Mouse (Mus musculus) stomach, postnatal 0 days (tissue): Measurements from ENCODE around the gene Pmm2. TPM values are rescaled to one million over a fixed set of nuclear protein-coding genes. Genes with fewer than 3 reads are reported as not detected.

Source experiments
- ATAC-seq: fragments of 200-750 bp; cut with Nextera tagmentation; 2 replicates; pipeline ENCODE4 v1.8.0; 2017; ENCODE audit not compliant: low FRiP score, low TSS enrichment
- DNase-seq: peaks from one replicate; pipeline ENCODE4 v3.0.0-alpha.2; 2016; ENCODE audit warnings: low spot score
- H3K27ac ChIP-seq: fragments of 300-500 bp; sonication (generic); replicated peaks from 2 replicates; pipeline ENCODE4 v1.5.1; 2014; ENCODE audit warnings: mild to moderate bottlenecking, control low read depth
- H3K27me3 ChIP-seq: fragments of 300-500 bp; sonication (generic); 2 replicates; pipeline ENCODE4 v1.6.1; 2014; ENCODE audit warnings: low read length; ENCODE audit not compliant: control insufficient read depth, insufficient read depth
- H3K36me3 ChIP-seq: fragments of 300-500 bp; sonication (generic); 2 replicates; pipeline ENCODE4 v1.6.1; 2014; ENCODE audit warnings: low read length, mixed read lengths; ENCODE audit not compliant: control insufficient read depth, insufficient read depth
- H3K4me1 ChIP-seq: fragments of 300-500 bp; sonication (generic); replicated peaks from 2 replicates; pipeline ENCODE4 v1.6.1; 2014; ENCODE audit warnings: antibody characterized with exemption; ENCODE audit not compliant: control insufficient read depth, insufficient read depth
- H3K4me2 ChIP-seq: fragments of 300-500 bp; sonication (generic); replicated peaks from 2 replicates; pipeline ENCODE4 v1.6.1; 2014; ENCODE audit warnings: low read depth, mild to moderate bottlenecking, control low read depth, moderate library complexity
- H3K4me3 ChIP-seq: fragments of 300-500 bp; sonication (generic); 2 replicates; pipeline ENCODE4 v1.5.1; 2014; ENCODE audit warnings: low read depth, low read length, control low read depth
- H3K9ac ChIP-seq: fragments of 300-500 bp; sonication (generic); 2 replicates; pipeline ENCODE4 v1.6.1; 2014; ENCODE audit warnings: mild to moderate bottlenecking, low read length, control low read depth, mixed read lengths
- H3K9me3 ChIP-seq: fragments of 300-500 bp; sonication (generic); 2 replicates; pipeline ENCODE4 v1.6.1; 2016; ENCODE audit warnings: low read length; ENCODE audit not compliant: control insufficient read depth
- CTCF ChIP-seq: IDR thresholded peaks from 2 replicates; pipeline ENCODE4 v1.5.1; 2016; ENCODE audit warnings: antibody characterized with exemption, low read depth, mild to moderate bottlenecking, moderate library complexity
- EP300 ChIP-seq: optimal IDR thresholded peaks from 2 replicates; pipeline ENCODE3; 2016; ENCODE audit warnings: antibody characterized with exemption
- WGBS: fragments of 180-500 bp; shearing (Covaris S2); extraction: QIAGEN DNeasy Blood & Tissue Kit; methylation state at CpG from one replicate; pipeline ENCODE4 v1.1.7; 2014; 5-methylcytosine and 5-hydroxymethylcytosine counted together
- polyA plus RNA-seq: library from polyadenylated mRNA; unstranded; fragments of >200 nt; fragmentation: Nextera tagmentation; extraction: Ambion mirVana; gene quantifications from 2 replicates; pipeline ENCODE4 v1.2.1, GENCODE M21; 2015

The Pmm2 gene
- polyA plus RNA-seq, 1 experiment from 2014 or later: 74.2 TPM

GRCm38 (mm10) chr16:8686121-8686870 lies 48.8 kb downstream of the Pmm2 start:
- DNase-seq (peak; percentile 77), ATAC-seq (peak; percentile 71)
- H3K9ac ChIP-seq: no peak overlapping the region; the same call in 1 of the 2 replicates
- peaks cover 9% of the 10 kb centered on the region; the same call in 1 of the 2 replicates for H3K36me3 ChIP-seq
- H3K9me3 ChIP-seq: no peaks in the 10 kb centered on the region
- no peaks in the 10 kb centered on the region for H3K27me3 ChIP-seq
- H3K27ac ChIP-seq: peak overlapping the region; percentile 18; the same call in 1 of the 2 replicates
- TF ChIP-seq EP300: no peak
- peak; percentile 95 for TF ChIP-seq CTCF
- H3K4me2 ChIP-seq: no peak overlapping the region
- WGBS: 60% methylated on average over 7 of the region's 7 CpGs
- no peak overlapping the region for H3K4me3 ChIP-seq
- H3K4me1 ChIP-seq: no peaks in the 10 kb centered on the region

- Histone ChIP-seq H3K9me3 (no peaks in the 10 kb centered on the region), H3K36me3 (peaks cover 15% of the 10 kb centered on the region), H3K9ac (no peak overlapping the region; the same call in 1 of the 2 replicates), H3K27ac (peak overlapping the region; percentile 18), H3K4me3 (no peak overlapping the region), H3K4me1 (no peaks in the 10 kb centered on the region), H3K4me2 (no peak overlapping the region), H3K27me3 (no peaks in the 10 kb centered on the region)
- ATAC-seq (peak; percentile 72), DNase-seq (peak; percentile 57)
- WGBS: 58% methylated on average over 11 of the region's 11 CpGs
- TF ChIP-seq CTCF (no peak), EP300 (no peak)
These were observed 49.5 kb downstream of the Pmm2 start for GRCm38 (mm10) chr16:8686871-8687535.

GRCm38 (mm10) chr16:8687559-8688112 lies 50.2 kb downstream of the Pmm2 start:
- Histone ChIP-seq H3K4me2 (no peak overlapping the region), H3K36me3 (peaks cover 17% of the 10 kb centered on the region), H3K4me3 (no peak overlapping the region), H3K9ac (no peak overlapping the region), H3K27ac (0 out of 2 replicates have a peak overlapping the region, but pooled peaks have one; percentile 13), H3K4me1 (no peaks in the 10 kb centered on the region), H3K27me3 (no peaks in the 10 kb centered on the region), H3K9me3 (no peaks in the 10 kb centered on the region)
- TF ChIP-seq EP300 (no peak), CTCF (no peak)
- ATAC-seq (no peak), DNase-seq (no peak)

- H3K9me3 ChIP-seq: no peaks in the 10 kb centered on the region
- WGBS: 87% methylated on average over 11 of the region's 11 CpGs
- ATAC-seq (no peak), DNase-seq (no peak)
- H3K4me1 ChIP-seq: no peaks in the 10 kb centered on the region
- H3K27me3 ChIP-seq: no peaks in the 10 kb centered on the region
- H3K36me3 ChIP-seq: peaks cover 31% of the 10 kb centered on the region
- H3K9ac ChIP-seq: no peak overlapping the region
- no peak overlapping the region for H3K4me2 ChIP-seq
- no peak for TF ChIP-seq EP300
- TF ChIP-seq CTCF: no peak
- no peak overlapping the region for H3K4me3 ChIP-seq
- no peak overlapping the region for H3K27ac ChIP-seq
These were observed 52.6 kb downstream of the Pmm2 start for GRCm38 (mm10) chr16:8689979-8690656.

GRCm38 (mm10) chr16:8691206-8691605 lies 53.7 kb downstream of the Pmm2 start:
- peaks cover 36% of the 10 kb centered on the region for H3K36me3 ChIP-seq
- no peak for ATAC-seq

More at GRCm38 (mm10) chr16:8691206-8691605, 53.7 kb downstream of the Pmm2 start:
- Histone ChIP-seq H3K9ac (no peak overlapping the region), H3K9me3 (no peaks in the 10 kb centered on the region), H3K4me3 (no peak overlapping the region), H3K27ac (no peak overlapping the region), H3K4me2 (no peak overlapping the region), H3K4me1 (no peaks in the 10 kb centered on the region), H3K27me3 (no peaks in the 10 kb centered on the region)
- WGBS: 87% methylated on average over 7 of the region's 7 CpGs
- no peak for TF ChIP-seq CTCF
- no peak for TF ChIP-seq EP300
- DNase-seq: no peak
